Mouse (Mus musculus) embryonic facial prominence, embryonic 15.5 days (tissue): ENCODE results near the gene Ptafr. TPM values are rescaled to one million over a fixed set of nuclear protein-coding genes. Genes with fewer than 3 reads are reported as not detected.

ENCODE experiments used
- ATAC-seq: fragments of 200-750 bp; cut with Nextera tagmentation; 2 replicates; pipeline ENCODE4 v1.8.0; 2017; ENCODE audit warnings: low read depth, moderate TSS enrichment; ENCODE audit not compliant: insufficient number of reproducible peaks, low FRiP score, low TSS enrichment
- H3K27ac ChIP-seq: fragments of 300-500 bp; sonication (generic); replicated peaks from 2 replicates; pipeline ENCODE4 v1.5.1; 2015; ENCODE audit warnings: mild to moderate bottlenecking, inconsistent platforms
- H3K27me3 ChIP-seq: fragments of 300-500 bp; sonication (generic); 2 replicates; pipeline ENCODE4 v1.6.1; 2015; ENCODE audit warnings: inconsistent platforms
- H3K36me3 ChIP-seq: fragments of 300-500 bp; sonication (generic); 2 replicates; pipeline ENCODE4 v1.6.1; 2015; ENCODE audit warnings: mild to moderate bottlenecking, inconsistent platforms
- H3K4me1 ChIP-seq: fragments of 300-500 bp; sonication (generic); 2 replicates; pipeline ENCODE4 v1.6.1; 2015; ENCODE audit warnings: inconsistent platforms
- H3K4me2 ChIP-seq: fragments of 300-500 bp; sonication (generic); replicated peaks from 2 replicates; pipeline ENCODE4 v1.6.1; 2015; ENCODE audit warnings: mild to moderate bottlenecking, inconsistent platforms
- H3K4me3 ChIP-seq: fragments of 300-500 bp; sonication (generic); replicated peaks from 2 replicates; pipeline ENCODE4 v1.5.1; 2015; ENCODE audit warnings: mild to moderate bottlenecking, inconsistent platforms
- H3K9ac ChIP-seq: fragments of 300-500 bp; sonication (generic); 2 replicates; pipeline ENCODE4 v1.6.1; 2015; ENCODE audit warnings: inconsistent platforms
- H3K9me3 ChIP-seq: fragments of 300-500 bp; sonication (generic); replicated peaks from 2 replicates; pipeline ENCODE4 v1.6.1; 2016; ENCODE audit warnings: inconsistent platforms
- WGBS: fragments of 180-500 bp; shearing (Covaris S2); methylation state at CpG from one replicate; pipeline ENCODE4 v1.1.7; 2015; 5-methylcytosine and 5-hydroxymethylcytosine counted together
- polyA plus RNA-seq: library from polyadenylated mRNA; unstranded; fragments of >200 nt; fragmentation: Nextera tagmentation; extraction: Ambion mirVana; gene quantifications from 2 replicates; pipeline ENCODE4 v1.2.1, GENCODE M21; 2015

Gene Ptafr
- polyA plus RNA-seq, 1 experiment from 2014 or later, result 1.4 TPM

DNA sequence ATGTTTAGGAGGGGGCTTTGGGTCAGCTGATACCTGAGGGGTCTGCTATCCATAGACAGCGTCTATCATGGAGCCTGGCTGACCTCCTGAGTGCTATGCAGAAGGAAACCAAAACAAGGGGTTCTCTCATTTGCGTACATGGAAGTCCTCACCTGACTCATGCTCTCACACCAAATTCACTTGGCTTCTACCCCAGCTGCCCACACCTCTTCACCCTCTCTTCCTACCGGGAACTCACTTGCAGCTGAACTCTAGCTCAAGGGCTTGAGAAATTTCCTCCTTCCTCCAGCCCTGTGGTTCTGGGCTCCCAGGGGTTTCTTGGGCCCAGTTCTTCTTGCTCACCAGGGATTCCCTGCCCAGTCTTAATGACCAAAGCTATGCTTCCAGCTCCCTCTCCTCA, 606 bp upstream of the Ptafr start:
- H3K27me3 ChIP-seq, result no peaks in the 10 kb centered on the region
- H3K9me3 ChIP-seq, result no peaks in the 10 kb centered on the region
- 73% methylated on average over 3 of the region's 3 CpGs for WGBS
- H3K27ac ChIP-seq, result no peak overlapping the region
- H3K4me3 ChIP-seq, result no peak overlapping the region
- H3K36me3 ChIP-seq, result no peaks in the 10 kb centered on the region
- H3K4me2 ChIP-seq, result no peak overlapping the region
- ATAC-seq, result no peak
- H3K4me1 ChIP-seq, result no peaks in the 10 kb centered on the region
- H3K9ac ChIP-seq, result no peak overlapping the region

DNA sequence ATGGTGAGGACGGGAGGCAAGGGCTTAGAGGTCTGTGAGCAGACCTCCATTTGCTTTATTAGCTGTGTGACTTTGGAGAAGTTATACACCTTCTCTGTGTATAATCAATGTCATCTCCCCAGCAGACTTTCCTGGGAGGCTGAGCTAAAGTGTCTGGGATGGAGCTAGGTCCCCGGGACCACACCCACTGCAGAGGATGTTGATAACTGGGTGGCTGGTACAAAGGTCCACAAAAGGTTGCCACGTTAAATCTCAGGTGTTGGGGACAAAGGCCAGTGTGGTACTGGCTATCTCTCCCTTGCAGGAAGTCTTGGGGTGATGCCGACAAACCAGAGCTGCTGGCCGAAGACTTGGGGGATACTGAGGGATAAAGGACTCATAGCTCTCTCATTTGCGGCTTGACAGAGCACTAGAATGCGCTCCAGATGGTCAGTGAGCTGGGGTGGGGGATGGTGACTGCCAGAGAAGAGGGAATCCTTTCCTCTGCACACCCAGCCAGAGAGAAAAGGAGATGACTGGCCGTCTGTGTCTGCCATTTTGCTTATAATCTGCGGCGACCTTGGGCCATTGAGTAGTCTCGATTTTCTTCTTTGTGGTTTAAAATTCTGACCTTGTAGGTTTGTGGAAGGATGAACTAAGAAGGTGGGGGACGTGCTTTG, 1.4 kb downstream of the Ptafr start:
- Histone ChIP-seq H3K36me3 (no peaks in the 10 kb centered on the region), H3K27me3 (no peaks in the 10 kb centered on the region), H3K9me3 (no peaks in the 10 kb centered on the region), H3K4me2 (no peak overlapping the region), H3K4me3 (no peak overlapping the region), H3K9ac (no peak overlapping the region), H3K27ac (no peak overlapping the region), H3K4me1 (no peaks in the 10 kb centered on the region)
- WGBS, result 67% methylated on average over 12 of the region's 12 CpGs
- ATAC-seq, result no peak

DNA sequence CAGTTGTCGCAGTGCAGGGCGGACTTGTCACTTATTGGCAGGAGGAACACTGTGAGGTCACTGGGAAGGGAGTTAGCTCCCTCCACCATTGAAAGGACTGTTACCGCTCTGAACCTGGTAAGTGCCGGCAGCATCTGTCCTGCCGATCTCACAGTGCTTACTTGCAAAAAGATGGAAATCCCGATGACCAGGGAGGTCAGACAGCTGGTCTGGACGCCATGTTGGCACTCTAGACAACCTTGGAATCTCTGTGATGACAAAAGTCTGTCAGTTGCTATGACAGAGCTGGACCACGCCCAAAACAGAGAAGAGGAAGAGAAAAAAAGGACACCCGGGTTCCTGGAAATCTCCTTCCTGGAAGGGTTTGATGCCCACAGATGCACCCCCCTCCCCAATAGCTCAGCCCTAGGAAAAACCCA, 3.5 kb downstream of the Ptafr start:
- no peak overlapping the region for H3K4me2 ChIP-seq
- H3K4me1 ChIP-seq, result no peaks in the 10 kb centered on the region
- no peak overlapping the region for H3K27ac ChIP-seq
- H3K36me3 ChIP-seq, result no peaks in the 10 kb centered on the region
- no peak overlapping the region for H3K4me3 ChIP-seq
- 66% methylated on average over 9 of the region's 9 CpGs for WGBS
- H3K9me3 ChIP-seq, result no peaks in the 10 kb centered on the region
- H3K27me3 ChIP-seq, result no peaks in the 10 kb centered on the region
- ATAC-seq, result no peak
- H3K9ac ChIP-seq, result no peak overlapping the region

DNA sequence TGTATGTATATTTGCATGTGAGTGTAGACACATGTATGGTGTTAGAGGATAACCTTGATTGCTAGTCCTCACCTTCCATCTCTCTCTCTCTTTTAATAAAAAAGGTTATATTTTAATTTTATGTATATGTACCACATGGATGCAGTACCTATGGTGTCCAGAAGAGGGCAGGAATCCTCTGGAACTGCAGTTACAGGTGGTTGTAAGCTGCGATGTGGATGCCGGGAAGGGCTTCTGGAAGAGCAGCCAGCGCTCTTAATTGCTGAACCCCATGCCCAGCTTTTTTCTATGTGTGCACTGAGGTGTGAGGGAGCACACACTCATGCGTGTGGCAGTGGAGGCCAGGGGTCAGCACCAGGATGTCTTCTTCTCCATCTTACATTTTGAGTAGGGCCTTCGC, 5.2 kb downstream of the Ptafr start:
- no peaks in the 10 kb centered on the region for H3K9me3 ChIP-seq
- H3K4me3 ChIP-seq, result no peak overlapping the region
- ATAC-seq, result no peak
- no peak overlapping the region for H3K27ac ChIP-seq
- 87% methylated on average over 5 of the region's 5 CpGs for WGBS
- no peaks in the 10 kb centered on the region for H3K36me3 ChIP-seq
- H3K4me2 ChIP-seq, result no peak overlapping the region
- no peaks in the 10 kb centered on the region for H3K4me1 ChIP-seq
- no peak overlapping the region for H3K9ac ChIP-seq
- no peaks in the 10 kb centered on the region for H3K27me3 ChIP-seq

DNA sequence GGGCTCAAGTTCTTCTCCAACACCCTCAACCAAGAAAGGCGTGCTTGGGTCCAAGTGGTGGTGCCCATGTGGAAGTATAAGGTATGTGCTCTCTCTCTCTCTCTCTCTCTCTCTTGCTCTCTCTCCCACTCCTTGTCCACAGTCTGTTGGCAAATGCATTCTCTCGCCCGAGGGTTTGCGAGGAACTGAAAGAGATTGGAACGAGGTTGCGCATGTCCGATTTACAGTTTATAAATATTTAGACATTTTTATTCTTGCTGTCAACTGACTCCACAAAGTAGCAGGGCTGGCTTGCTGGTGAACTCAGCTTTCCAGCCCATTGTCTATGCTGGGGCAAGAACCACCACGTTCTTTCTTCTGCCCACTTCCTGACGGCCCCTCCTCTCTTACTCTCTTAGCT, 7.3 kb downstream of the Ptafr start:
- H3K4me2 ChIP-seq, result no peak overlapping the region
- no peaks in the 10 kb centered on the region for H3K27me3 ChIP-seq
- WGBS, result 75% methylated on average over 9 of the region's 9 CpGs
- H3K9ac ChIP-seq, result no peak overlapping the region
- no peak overlapping the region for H3K27ac ChIP-seq
- H3K4me3 ChIP-seq, result no peak overlapping the region
- no peak for ATAC-seq
- no peaks in the 10 kb centered on the region for H3K36me3 ChIP-seq
- no peaks in the 10 kb centered on the region for H3K9me3 ChIP-seq
- H3K4me1 ChIP-seq, result no peaks in the 10 kb centered on the region

DNA sequence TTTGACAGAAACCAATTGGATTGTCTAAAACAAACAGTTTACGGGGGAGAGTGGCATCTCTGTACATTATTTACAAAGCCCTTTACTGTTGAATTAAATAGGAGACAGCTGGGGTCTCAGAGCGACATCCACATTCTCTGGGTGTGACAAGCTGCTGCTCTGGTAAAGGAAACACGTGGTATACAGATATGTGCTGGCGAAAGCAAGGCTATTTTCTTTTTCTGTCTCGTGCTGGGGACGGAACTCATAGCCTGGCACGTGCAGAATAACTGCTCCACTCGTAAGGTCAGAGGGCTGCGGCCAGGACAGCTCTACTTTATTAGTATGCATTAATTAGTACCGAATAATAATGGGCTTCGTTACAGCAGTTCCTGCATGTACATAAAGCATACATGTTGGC, 9.5 kb downstream of the Ptafr start:
- Histone ChIP-seq H3K9me3 (no peaks in the 10 kb centered on the region), H3K36me3 (no peaks in the 10 kb centered on the region), H3K9ac (no peak overlapping the region), H3K27ac (no peak overlapping the region), H3K4me1 (no peaks in the 10 kb centered on the region), H3K4me3 (no peak overlapping the region), H3K4me2 (no peak overlapping the region), H3K27me3 (no peaks in the 10 kb centered on the region)
- no peak for ATAC-seq
- WGBS, result 41% methylated on average over 11 of the region's 11 CpGs

DNA sequence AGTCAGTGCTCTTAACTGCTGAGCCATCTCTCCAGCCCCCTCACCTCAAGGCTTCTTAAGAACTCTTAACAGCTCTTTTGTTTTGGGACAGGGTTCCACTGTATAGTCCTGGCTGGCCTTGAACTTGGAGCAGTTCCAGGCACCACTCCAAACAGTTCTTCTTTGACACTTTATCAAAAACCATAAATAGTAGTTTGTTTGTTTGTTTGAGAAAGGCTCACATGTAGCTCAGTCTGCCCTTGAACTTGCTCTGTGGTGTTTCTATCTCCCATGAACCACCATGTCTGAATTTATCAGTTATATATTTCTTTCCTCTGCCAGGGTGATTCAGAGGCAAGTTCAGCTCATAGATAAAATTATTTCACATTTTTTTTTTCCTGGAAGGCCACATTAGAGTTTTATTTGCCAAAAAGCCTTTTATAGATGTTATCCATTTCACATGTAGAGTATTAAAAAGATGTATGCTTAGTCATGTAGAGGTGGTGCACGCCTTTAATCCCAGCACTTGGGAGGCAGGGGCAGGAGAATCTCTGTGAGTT, 11.0 kb downstream of the Ptafr start:
- Histone ChIP-seq H3K4me3 (no peak overlapping the region), H3K9me3 (no peaks in the 10 kb centered on the region), H3K27me3 (no peaks in the 10 kb centered on the region), H3K4me2 (no peak overlapping the region), H3K27ac (no peak overlapping the region), H3K4me1 (no peaks in the 10 kb centered on the region), H3K36me3 (no peaks in the 10 kb centered on the region), H3K9ac (no peak overlapping the region)
- no peak for ATAC-seq
- WGBS, result 80% methylated on average over 1 of the region's 1 CpGs

DNA sequence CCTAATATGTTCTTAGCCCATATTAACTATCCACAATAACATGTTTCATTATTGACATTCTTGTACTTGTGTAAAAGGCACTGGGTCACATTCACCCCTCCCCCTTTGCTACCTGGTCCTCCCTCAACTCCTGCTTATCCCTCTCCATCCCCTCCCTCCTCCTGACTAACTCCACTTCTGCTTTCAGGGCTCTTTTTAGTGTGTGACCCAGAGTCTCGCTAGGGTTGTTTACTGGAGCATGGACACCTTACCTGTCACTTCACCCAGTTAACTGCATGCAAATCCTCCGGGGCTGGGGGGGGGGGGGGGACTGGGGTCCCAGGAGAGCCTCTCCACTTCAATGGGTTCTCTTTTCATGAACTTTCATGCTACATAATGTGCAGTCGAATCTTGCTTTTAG, 19.9 kb downstream of the Ptafr start:
- H3K27me3 ChIP-seq, result no peaks in the 10 kb centered on the region
- H3K4me2 ChIP-seq, result no peak overlapping the region
- no peak for ATAC-seq
- H3K36me3 ChIP-seq, result no peaks in the 10 kb centered on the region
- H3K4me1 ChIP-seq, result 0 out of 2 replicates have a peak, but pooled peaks cover 3% of the 10 kb centered on the region
- no peak overlapping the region for H3K4me3 ChIP-seq
- WGBS, result 69% methylated on average over 3 of the region's 3 CpGs
- H3K9ac ChIP-seq, result no peak overlapping the region
- no peak overlapping the region for H3K27ac ChIP-seq
- no peaks in the 10 kb centered on the region for H3K9me3 ChIP-seq

DNA sequence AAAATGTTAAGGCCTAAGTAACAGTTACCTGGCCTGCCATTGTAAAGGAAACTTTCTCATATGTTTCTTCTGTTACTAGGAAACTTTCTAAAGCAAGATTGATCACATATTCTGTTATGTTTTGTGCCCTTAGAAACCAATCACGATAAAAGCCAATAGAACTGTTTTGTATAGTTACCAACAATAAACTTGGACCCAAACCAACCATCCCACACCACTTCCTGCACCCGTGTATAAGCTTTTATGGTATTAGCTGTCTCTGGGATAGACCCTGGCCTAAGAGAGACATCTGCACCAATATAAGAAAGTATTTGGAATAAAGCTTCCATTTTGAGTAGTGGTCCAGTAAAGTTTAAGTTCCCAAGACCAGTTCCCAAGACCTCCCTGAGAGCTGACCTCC, 21.1 kb downstream of the Ptafr start:
- Histone ChIP-seq H3K36me3 (no peaks in the 10 kb centered on the region), H3K4me2 (no peak overlapping the region), H3K9ac (no peak overlapping the region), H3K27me3 (no peaks in the 10 kb centered on the region), H3K4me3 (no peak overlapping the region), H3K9me3 (no peaks in the 10 kb centered on the region), H3K4me1 (0 out of 2 replicates have a peak, but pooled peaks cover 3% of the 10 kb centered on the region), H3K27ac (no peak overlapping the region)
- no peak for ATAC-seq
- 82% methylated on average over 2 of the region's 2 CpGs for WGBS

DNA sequence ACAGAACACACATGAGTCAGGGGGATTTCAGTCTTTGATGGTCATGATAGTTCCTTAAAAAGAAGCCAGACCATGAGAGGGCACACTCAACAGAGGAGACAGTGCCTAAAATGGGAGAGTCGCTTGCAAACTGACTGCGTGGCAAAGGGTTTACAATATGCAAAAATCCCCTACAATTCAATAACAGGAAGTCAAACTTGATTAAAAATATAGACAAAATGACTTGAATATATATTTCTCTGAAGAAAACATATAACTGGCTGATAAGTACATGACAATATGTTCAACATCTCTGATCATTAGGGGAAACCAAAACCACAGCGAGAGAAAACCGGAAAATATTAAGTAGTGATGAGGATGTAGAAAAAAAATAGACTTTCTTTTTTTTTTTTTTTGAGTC, 22.4 kb downstream of the Ptafr start:
- H3K27ac ChIP-seq, result no peak overlapping the region
- H3K36me3 ChIP-seq, result no peaks in the 10 kb centered on the region
- no peak overlapping the region for H3K4me2 ChIP-seq
- no peak overlapping the region for H3K9ac ChIP-seq
- no peak for ATAC-seq
- H3K27me3 ChIP-seq, result no peaks in the 10 kb centered on the region
- H3K9me3 ChIP-seq, result no peaks in the 10 kb centered on the region
- 96% methylated on average over 4 of the region's 4 CpGs for WGBS
- H3K4me1 ChIP-seq, result 0 out of 2 replicates have a peak, but pooled peaks cover 3% of the 10 kb centered on the region
- H3K4me3 ChIP-seq, result no peak overlapping the region

DNA sequence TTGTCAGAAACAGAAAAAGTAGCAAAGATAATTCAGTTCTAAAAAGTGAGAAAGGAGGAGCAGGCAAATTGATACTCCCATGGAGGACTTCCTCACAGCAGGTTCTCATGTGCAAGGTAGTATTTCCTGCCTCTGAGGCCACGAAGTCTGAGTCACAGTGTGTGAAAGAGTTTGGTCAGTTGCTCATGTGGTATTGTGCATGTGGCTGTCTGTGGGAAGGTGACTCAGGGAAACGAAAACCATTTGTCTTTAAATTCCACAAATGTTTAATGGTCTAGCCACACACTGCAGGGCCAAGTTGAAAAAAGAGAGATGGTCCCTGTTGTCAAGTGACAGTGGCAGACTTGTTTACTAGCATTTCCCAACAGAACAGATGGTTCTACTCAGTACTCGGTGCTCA, 24.6 kb downstream of the Ptafr start:
- H3K9ac ChIP-seq, result no peak overlapping the region
- H3K4me3 ChIP-seq, result no peak overlapping the region
- WGBS, result 57% methylated on average over 3 of the region's 3 CpGs
- no peaks in the 10 kb centered on the region for H3K9me3 ChIP-seq
- no peak for ATAC-seq
- H3K4me1 ChIP-seq, result no peaks in the 10 kb centered on the region
- no peaks in the 10 kb centered on the region for H3K36me3 ChIP-seq
- no peaks in the 10 kb centered on the region for H3K27me3 ChIP-seq
- no peak overlapping the region for H3K4me2 ChIP-seq
- no peak overlapping the region for H3K27ac ChIP-seq

DNA sequence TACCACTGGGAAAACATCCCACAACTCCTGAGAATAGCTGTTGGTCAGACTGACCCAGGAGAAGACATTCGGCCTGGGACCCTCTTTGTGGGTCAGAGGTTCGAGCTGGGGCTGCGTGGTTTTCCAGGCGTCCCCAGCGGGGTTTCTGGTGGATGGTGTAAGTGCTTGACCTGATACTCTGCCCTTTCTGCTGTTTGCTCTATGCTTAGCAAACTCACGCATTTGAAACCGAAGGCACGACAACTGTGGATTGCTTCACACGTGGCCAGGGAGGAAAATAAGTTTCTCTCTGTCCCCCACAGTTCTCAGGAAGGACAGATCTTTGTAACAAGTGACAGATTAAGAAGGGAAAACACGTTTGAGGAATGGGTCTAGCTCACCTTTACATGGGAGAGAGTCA, 26.8 kb downstream of the Ptafr start:
- Histone ChIP-seq H3K36me3 (no peaks in the 10 kb centered on the region), H3K27me3 (no peaks in the 10 kb centered on the region), H3K27ac (no peak overlapping the region), H3K4me2 (no peak overlapping the region), H3K9ac (no peak overlapping the region), H3K9me3 (no peaks in the 10 kb centered on the region), H3K4me1 (no peaks in the 10 kb centered on the region), H3K4me3 (no peak overlapping the region)
- ATAC-seq, result no peak
- WGBS, result 81% methylated on average over 10 of the region's 10 CpGs
